Mouse (Mus musculus) lung, postnatal 0 days (tissue): Measurements from ENCODE around the gene Rgs9bp.

Experiments used
- CTCF ChIP-seq: IDR thresholded peaks from 2 replicates; pipeline ENCODE4 v1.5.1; 2016; ENCODE audit warnings: antibody characterized with exemption, mild to moderate bottlenecking
- EP300 ChIP-seq: IDR thresholded peaks from 2 replicates; pipeline ENCODE4 v1.6.1; 2016; ENCODE audit warnings: antibody characterized with exemption, mild to moderate bottlenecking, control low read depth

DNA sequence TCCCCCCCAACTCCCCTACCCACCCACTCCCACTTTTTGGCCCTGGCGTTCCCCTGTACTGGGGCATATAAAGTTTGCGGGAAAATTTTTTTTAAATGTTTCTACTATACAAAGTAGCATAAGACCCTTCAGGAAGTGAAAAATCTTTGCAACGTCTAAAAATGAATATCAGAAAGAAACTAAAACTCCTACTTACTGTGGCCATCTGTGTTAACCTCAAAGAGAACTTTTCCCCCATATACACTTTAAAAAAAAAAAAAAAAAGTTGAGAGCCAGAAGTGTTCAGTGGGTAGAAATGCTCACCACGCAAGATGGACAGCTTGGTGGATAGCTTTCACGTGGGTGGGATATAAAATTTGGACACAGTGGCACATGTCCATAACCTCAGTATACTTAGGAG lies 17.4 kb upstream of the Rgs9bp start:
- no peak for TF ChIP-seq CTCF
- TF ChIP-seq EP300: no peak
